Mouse (Mus musculus) midbrain, embryonic 13.5 days (tissue): ENCODE measurements around the gene Gab2. TPM values are rescaled to one million over a fixed set of nuclear protein-coding genes. Genes with fewer than 3 reads are reported as not detected.
A peak's percentile ranks its signal among the peaks of the same experiment; 100 is the strongest.

ENCODE experiments used
- ATAC-seq: fragments of 200-750 bp; cut with Nextera tagmentation; 2 replicates; pipeline ENCODE4 v1.8.0; 2017; ENCODE audit warnings: mild to moderate bottlenecking, moderate TSS enrichment, moderate library complexity
- H3K27ac ChIP-seq: fragments of 300-500 bp; sonication (generic); 2 replicates; pipeline ENCODE4 v1.5.1; 2015; ENCODE audit warnings: inconsistent platforms, mild to moderate bottlenecking, moderate library complexity
- H3K27me3 ChIP-seq: fragments of 300-500 bp; sonication (generic); 2 replicates; pipeline ENCODE4 v1.6.1; 2015; ENCODE audit warnings: mild to moderate bottlenecking, inconsistent platforms
- H3K36me3 ChIP-seq: fragments of 300-500 bp; sonication (generic); 2 replicates; pipeline ENCODE4 v1.6.1; 2015; ENCODE audit warnings: mild to moderate bottlenecking, inconsistent platforms
- H3K4me1 ChIP-seq: fragments of 300-500 bp; sonication (generic); replicated peaks from 2 replicates; pipeline ENCODE4 v1.6.1; 2015; ENCODE audit warnings: inconsistent platforms
- H3K4me2 ChIP-seq: fragments of 300-500 bp; sonication (generic); replicated peaks from 2 replicates; pipeline ENCODE4 v1.6.1; 2015; ENCODE audit warnings: moderate library complexity, mild to moderate bottlenecking, inconsistent platforms
- H3K4me3 ChIP-seq: fragments of 300-500 bp; sonication (generic); replicated peaks from 2 replicates; pipeline ENCODE4 v1.5.1; 2015; ENCODE audit warnings: mild to moderate bottlenecking, inconsistent platforms
- H3K9ac ChIP-seq: fragments of 300-500 bp; sonication (generic); replicated peaks from 2 replicates; pipeline ENCODE4 v1.6.1; 2015; ENCODE audit warnings: mild to moderate bottlenecking, inconsistent platforms
- H3K9me3 ChIP-seq: fragments of 300-500 bp; sonication (generic); 2 replicates; pipeline ENCODE4 v1.6.1; 2016; ENCODE audit warnings: mild to moderate bottlenecking, inconsistent platforms
- WGBS: fragments of 180-500 bp; shearing (Covaris S2); methylation state at CpG from one replicate; pipeline ENCODE4 v1.1.7; 2015; 5-methylcytosine and 5-hydroxymethylcytosine counted together
- polyA plus RNA-seq: library from polyadenylated mRNA; unstranded; fragments of >200 nt; fragmentation: Nextera tagmentation; extraction: Ambion mirVana; gene quantifications from 2 replicates; pipeline ENCODE4 v1.2.1, GENCODE M21; 2015

Gene Gab2
- polyA plus RNA-seq, 1 experiment from 2014 or later, result 17.9 TPM

DNA sequence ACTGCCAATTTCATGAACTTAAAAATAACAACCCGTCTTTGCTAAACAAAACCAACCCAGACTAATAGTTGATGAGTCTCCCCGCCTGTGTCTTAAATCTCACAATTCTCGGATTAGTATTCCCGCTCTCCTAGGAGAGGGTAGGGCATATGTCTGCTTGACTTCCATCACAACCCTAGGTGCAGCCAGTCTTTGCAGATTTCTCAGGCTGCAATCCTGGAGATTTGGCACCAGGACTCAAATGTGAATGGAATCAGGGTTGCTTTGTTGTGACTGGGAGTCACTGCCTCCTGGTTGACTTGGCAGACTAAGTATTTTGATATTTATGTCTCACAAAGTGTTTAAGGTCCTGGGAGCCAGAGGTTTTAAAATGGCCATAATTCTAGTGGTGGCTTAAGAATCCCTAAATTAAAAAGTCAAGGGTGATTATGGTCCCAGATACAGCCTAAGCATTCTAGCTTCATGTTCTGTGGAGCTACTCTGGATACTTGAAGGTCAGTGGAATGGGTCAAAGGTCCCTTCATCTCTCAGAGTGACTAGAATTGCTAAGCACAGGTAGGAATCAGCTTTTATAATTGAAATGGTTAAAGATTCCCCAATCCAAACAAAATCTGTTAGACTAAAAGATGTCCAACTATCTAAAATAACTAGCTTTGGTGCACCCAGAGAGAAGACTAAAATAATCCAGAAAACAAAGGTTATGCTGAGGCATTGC, 1.6 kb upstream of the Gab2 start:
- H3K27ac ChIP-seq, result no peak overlapping the region
- H3K36me3 ChIP-seq, result no peaks in the 10 kb centered on the region
- H3K27me3 ChIP-seq, result no peaks in the 10 kb centered on the region
- H3K9me3 ChIP-seq, result no peaks in the 10 kb centered on the region
- ATAC-seq, result no peak
- no peak overlapping the region for H3K4me3 ChIP-seq
- peaks cover 12% of the 10 kb centered on the region for H3K4me1 ChIP-seq
- no peak overlapping the region for H3K4me2 ChIP-seq
- no peak overlapping the region for H3K9ac ChIP-seq
- 74% methylated on average over 4 of the region's 4 CpGs for WGBS

DNA sequence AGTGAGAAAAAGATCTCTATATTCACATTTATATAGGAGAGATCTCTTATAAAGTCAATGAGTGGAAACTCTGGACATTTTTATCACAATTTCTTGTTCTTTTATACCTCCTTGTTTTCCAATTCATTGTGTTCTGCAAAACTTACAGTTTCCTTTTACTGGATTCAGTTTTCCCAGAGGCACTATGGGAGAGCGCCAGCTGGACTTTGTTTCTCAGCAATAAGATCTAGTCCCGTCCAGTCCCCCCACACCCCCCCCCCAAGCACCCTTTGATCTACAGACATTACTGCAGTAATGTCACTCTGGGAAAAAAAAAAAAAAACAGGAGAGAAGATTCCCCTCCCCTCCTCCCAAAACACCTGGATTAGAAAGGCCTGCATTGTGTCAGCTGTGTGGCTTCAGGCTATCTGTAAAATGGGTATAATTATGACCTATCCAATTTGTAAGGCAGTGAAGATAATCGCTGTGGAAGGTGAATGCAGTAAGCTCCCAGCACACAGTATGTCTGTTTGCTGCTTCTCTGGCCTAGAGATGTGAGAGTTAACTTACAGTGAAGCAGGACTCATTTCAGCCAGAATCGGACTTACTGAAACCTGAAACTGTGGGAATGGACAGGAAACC, 655 bp upstream of the Gab2 start:
- peak overlapping the region; percentile 96 for H3K9ac ChIP-seq
- peak overlapping the region; percentile 82 for H3K27ac ChIP-seq
- ATAC-seq, result no peak
- peak overlapping the region; percentile 76 for H3K4me2 ChIP-seq
- H3K4me1 ChIP-seq, result peaks cover 12% of the 10 kb centered on the region
- H3K27me3 ChIP-seq, result no peaks in the 10 kb centered on the region
- no peaks in the 10 kb centered on the region for H3K9me3 ChIP-seq
- 41% methylated on average over 4 of the region's 4 CpGs for WGBS
- H3K36me3 ChIP-seq, result no peaks in the 10 kb centered on the region
- peak overlapping the region; percentile 93 for H3K4me3 ChIP-seq

DNA sequence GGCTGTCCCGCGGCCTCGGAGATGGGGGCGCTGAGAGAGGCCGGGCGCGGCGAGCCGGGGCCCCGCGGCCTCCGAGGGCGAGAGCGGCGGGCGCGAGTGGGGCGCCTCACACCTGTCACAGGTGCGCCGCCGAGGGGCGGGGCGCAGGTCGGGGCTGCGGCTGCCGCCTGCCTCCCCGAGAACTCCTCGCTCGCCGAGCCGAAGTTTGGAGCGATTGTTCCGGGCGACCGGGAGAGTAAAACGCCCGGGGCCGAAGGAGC, 503 bp downstream of the Gab2 start:
- H3K27ac ChIP-seq, result peak overlapping the region; percentile 82
- H3K9ac ChIP-seq, result peak overlapping the region; percentile 96
- H3K4me1 ChIP-seq, result peaks cover 12% of the 10 kb centered on the region
- no peaks in the 10 kb centered on the region for H3K27me3 ChIP-seq
- H3K9me3 ChIP-seq, result no peaks in the 10 kb centered on the region
- no peaks in the 10 kb centered on the region for H3K36me3 ChIP-seq
- H3K4me3 ChIP-seq, result peak overlapping the region; percentile 93
- no peak for ATAC-seq
- H3K4me2 ChIP-seq, result peak overlapping the region; percentile 76
- under 1% methylated on average over 31 of the region's 38 CpGs for WGBS

DNA sequence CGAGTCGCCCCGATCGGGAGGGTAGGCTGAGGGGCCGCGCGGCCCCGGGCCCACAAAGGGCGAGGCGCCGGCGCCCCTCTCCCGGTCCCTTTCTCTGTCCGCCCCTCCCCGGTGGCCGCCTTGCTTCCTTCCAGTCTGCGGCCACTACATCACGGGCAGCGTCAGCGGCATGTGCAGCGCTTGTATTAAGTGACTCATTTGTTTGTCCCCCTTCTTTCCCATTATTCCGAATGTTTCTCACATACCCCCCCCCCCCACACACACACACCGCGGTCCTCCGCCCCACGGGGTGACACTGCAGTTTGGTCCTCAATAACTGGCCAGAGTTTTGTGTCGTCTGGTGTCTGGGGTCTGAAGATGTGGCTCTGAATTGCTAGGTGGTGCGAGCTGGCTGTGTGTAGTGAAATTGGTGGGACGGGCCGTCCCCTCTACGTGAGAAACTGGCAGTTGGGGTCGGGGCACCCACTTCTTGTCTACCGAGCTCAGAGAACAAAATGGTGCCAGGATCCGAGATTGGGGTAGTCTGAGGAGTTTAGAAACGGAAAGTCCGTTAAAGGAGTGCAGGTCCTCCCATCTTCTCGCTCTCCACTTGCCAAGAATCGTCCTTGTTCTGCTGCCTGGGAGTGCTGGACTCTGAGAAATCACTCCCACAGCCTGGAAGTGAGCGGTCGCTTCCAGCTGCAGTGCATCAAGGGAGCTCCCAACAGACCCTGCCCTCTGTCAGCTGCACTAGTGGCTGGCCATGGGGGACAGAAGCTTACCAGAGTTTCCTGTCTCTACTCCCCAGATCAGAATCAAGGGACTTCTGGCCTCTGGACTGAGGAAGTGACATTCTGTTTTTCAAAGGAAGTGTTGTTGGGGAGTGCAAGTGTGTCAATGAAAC, 1.1 kb downstream of the Gab2 start:
- under 1% methylated on average over 40 of the region's 40 CpGs for WGBS
- ATAC-seq, result peak; percentile 64
- H3K4me1 ChIP-seq, result peaks cover 12% of the 10 kb centered on the region

DNA sequence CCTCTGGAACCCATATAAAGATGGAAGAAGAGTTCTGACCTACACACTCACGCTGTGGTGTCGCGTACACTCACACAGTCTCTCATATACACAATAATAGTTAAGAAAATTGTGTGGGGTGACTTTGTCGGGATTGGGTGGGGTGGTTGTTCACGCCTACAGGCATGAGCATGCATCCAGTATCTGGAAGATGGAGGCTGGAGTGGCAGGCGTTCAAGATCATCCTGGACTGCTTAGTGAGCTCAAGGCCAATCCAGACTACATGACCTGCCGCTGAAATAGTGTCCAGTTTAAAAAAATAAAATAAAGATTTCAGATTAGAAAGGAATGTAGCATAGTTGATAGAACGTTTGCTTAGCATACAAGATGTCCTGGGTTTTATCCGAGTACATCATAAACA, 2.2 kb downstream of the Gab2 start:
- peak overlapping the region; percentile 76 for H3K4me2 ChIP-seq
- no peak for ATAC-seq
- no peak overlapping the region for H3K9ac ChIP-seq
- no peaks in the 10 kb centered on the region for H3K27me3 ChIP-seq
- no peak overlapping the region for H3K4me3 ChIP-seq
- H3K4me1 ChIP-seq, result peaks cover 12% of the 10 kb centered on the region
- 88% methylated on average over 9 of the region's 9 CpGs for WGBS
- no peaks in the 10 kb centered on the region for H3K36me3 ChIP-seq
- H3K27ac ChIP-seq, result no peak overlapping the region
- H3K9me3 ChIP-seq, result no peaks in the 10 kb centered on the region

More for the DNA sequence above, 1.1 kb downstream of the Gab2 start:
- peak overlapping the region; percentile 93 for H3K4me3 ChIP-seq
- peak overlapping the region; percentile 76 for H3K4me2 ChIP-seq
- no peaks in the 10 kb centered on the region for H3K27me3 ChIP-seq
- peak overlapping the region; percentile 96 for H3K9ac ChIP-seq
- H3K9me3 ChIP-seq, result no peaks in the 10 kb centered on the region
- H3K27ac ChIP-seq, result peak overlapping the region; percentile 82
- no peaks in the 10 kb centered on the region for H3K36me3 ChIP-seq

DNA sequence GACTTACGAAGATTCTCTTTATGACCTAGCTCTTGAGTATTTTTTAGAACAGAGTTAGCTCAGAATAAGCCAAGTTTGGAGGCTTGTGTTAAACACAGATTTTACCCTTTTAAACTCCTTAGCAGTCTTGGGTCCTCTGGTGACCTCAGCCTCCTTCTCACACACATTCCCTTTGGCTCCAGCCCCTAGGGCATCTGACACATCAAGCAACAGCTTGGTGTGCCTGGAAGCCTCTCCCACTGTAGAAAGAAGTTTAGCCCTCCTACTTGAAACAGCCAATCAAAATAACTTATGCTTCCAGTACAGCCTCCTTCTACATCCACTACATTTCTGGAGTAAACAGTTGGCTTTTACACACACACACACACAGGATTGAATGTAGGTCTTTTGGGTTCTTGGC, 2.8 kb downstream of the Gab2 start:
- H3K4me2 ChIP-seq, result no peak overlapping the region
- peaks cover 12% of the 10 kb centered on the region for H3K4me1 ChIP-seq
- H3K36me3 ChIP-seq, result no peaks in the 10 kb centered on the region
- no peaks in the 10 kb centered on the region for H3K9me3 ChIP-seq
- H3K9ac ChIP-seq, result no peak overlapping the region
- WGBS, result 100% methylated on average over 1 of the region's 1 CpGs
- ATAC-seq, result no peak
- H3K27ac ChIP-seq, result no peak overlapping the region
- H3K27me3 ChIP-seq, result no peaks in the 10 kb centered on the region
- H3K4me3 ChIP-seq, result no peak overlapping the region

DNA sequence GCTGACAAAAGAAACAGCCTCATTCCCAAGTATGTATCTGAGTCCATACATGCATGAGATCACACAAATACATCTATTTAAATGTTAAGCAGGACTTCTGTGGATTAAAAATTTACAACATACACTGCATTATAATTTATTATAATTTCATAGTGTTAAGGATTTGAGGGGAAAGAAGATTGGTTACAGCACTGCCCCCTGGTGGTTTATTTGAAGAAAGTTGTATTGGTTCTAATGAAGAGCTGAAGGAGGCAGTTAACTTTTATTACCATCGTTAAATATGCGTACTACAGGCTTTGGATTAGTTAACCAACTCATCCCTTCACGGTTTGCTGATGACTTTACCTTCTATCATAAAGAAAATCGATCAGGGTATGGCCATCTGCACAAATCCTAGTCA, 3.9 kb downstream of the Gab2 start:
- ATAC-seq, result no peak
- no peak overlapping the region for H3K27ac ChIP-seq
- 19% methylated on average over 4 of the region's 4 CpGs for WGBS
- H3K27me3 ChIP-seq, result no peaks in the 10 kb centered on the region
- H3K4me3 ChIP-seq, result no peak overlapping the region
- H3K9ac ChIP-seq, result no peak overlapping the region
- H3K4me1 ChIP-seq, result peaks cover 12% of the 10 kb centered on the region
- no peak overlapping the region for H3K4me2 ChIP-seq
- no peaks in the 10 kb centered on the region for H3K36me3 ChIP-seq
- H3K9me3 ChIP-seq, result no peaks in the 10 kb centered on the region

DNA sequence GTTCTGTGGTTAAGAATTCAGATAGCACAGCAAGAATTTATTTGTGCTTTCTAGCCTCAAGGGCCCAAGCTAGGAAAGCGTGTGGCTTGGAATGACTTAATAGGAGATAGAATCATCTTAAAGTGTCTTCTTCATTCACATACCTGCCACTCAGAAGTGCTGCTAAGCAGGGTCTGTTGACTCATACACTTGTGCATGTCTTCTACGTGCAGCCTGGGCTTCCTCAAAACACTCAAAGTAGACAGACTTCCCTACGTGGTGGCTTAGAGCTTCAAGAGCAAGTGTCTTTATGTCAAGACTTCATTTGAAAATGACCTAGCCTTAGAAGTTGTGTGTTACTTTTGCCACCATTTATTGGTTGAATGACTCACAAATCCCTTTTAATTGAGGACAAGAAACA, 12.9 kb downstream of the Gab2 start:
- Histone ChIP-seq H3K27me3 (no peaks in the 10 kb centered on the region), H3K9ac (no peak overlapping the region), H3K4me2 (no peak overlapping the region), H3K9me3 (no peaks in the 10 kb centered on the region), H3K4me1 (no peaks in the 10 kb centered on the region), H3K4me3 (no peak overlapping the region), H3K36me3 (no peaks in the 10 kb centered on the region), H3K27ac (no peak overlapping the region)
- WGBS, result 84% methylated on average over 3 of the region's 3 CpGs
- no peak for ATAC-seq

DNA sequence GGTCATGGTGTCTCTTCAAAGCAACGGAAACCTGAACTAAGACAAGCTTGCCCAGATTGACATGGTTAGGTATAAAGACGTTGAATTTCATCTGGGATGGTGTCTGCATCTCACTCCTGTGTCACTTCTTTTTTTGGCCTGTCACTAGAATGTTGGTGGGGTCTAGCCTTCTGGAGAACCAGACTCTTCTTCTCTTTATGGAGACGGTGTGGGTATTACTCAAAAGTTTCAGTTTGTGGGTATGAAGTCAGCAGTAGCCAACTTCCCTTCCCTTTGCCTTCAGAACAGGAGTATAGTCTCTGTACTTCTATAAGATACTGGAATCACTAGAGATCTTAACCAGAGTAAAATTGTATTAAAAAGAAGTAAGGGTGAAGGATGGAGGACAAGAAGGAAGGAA, 26.7 kb downstream of the Gab2 start:
- no peaks in the 10 kb centered on the region for H3K27me3 ChIP-seq
- no peak for ATAC-seq
- H3K4me2 ChIP-seq, result no peak overlapping the region
- H3K4me3 ChIP-seq, result no peak overlapping the region
- no peaks in the 10 kb centered on the region for H3K9me3 ChIP-seq
- H3K27ac ChIP-seq, result no peak overlapping the region
- no peaks in the 10 kb centered on the region for H3K4me1 ChIP-seq
- 93% methylated on average over 3 of the region's 3 CpGs for WGBS
- no peaks in the 10 kb centered on the region for H3K36me3 ChIP-seq
- no peak overlapping the region for H3K9ac ChIP-seq

DNA sequence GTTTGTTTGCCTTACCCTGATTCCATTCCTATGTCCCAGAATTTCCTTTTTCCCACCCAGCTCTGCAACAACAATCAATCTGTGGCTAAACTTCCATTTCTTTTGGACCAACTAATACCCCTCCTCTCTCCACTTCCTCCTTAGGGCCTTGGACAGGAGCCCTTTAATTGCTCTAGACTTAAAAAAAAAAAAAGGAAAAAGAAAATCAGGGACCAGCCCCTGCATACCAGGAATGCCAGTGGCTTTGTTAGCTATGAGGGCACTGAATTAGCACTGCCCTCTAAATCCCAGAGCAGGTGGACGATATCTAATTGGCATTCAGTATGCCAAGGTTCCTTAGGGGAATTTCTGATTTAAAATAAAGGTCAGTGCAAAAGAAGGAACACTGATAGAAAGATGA, 47.6 kb downstream of the Gab2 start:
- Histone ChIP-seq H3K36me3 (no peaks in the 10 kb centered on the region), H3K27me3 (no peaks in the 10 kb centered on the region), H3K4me2 (no peak overlapping the region), H3K9ac (no peak overlapping the region), H3K4me1 (no peaks in the 10 kb centered on the region), H3K27ac (no peak overlapping the region), H3K9me3 (no peaks in the 10 kb centered on the region), H3K4me3 (no peak overlapping the region)
- ATAC-seq, result no peak
- 18% methylated on average over 1 of the region's 1 CpGs for WGBS

DNA sequence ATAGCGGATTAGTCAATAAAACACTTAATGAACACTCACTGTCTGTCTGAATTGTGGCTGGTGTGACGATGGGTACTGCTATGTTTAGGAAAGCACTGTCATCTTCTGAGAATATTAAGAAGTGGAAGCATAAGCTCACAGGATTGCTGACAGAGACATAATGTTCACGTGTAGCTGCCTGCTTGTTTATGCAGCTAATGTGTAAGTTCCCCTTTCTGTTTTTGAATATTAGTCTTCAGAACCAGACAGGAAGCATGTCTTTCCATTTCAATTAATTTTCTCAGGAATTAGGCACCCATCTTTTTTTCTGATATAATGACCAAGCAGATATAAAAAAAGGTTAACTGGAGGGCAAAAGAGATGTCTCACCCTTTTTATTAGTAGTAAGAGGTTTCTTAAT, 55.1 kb downstream of the Gab2 start:
- peaks cover 5% of the 10 kb centered on the region for H3K9me3 ChIP-seq
- no peaks in the 10 kb centered on the region for H3K27me3 ChIP-seq
- WGBS, result 76% methylated on average over 3 of the region's 3 CpGs
- no peak overlapping the region for H3K9ac ChIP-seq
- H3K4me2 ChIP-seq, result no peak overlapping the region
- H3K27ac ChIP-seq, result no peak overlapping the region
- no peaks in the 10 kb centered on the region for H3K4me1 ChIP-seq
- H3K4me3 ChIP-seq, result no peak overlapping the region
- no peaks in the 10 kb centered on the region for H3K36me3 ChIP-seq
- ATAC-seq, result no peak

DNA sequence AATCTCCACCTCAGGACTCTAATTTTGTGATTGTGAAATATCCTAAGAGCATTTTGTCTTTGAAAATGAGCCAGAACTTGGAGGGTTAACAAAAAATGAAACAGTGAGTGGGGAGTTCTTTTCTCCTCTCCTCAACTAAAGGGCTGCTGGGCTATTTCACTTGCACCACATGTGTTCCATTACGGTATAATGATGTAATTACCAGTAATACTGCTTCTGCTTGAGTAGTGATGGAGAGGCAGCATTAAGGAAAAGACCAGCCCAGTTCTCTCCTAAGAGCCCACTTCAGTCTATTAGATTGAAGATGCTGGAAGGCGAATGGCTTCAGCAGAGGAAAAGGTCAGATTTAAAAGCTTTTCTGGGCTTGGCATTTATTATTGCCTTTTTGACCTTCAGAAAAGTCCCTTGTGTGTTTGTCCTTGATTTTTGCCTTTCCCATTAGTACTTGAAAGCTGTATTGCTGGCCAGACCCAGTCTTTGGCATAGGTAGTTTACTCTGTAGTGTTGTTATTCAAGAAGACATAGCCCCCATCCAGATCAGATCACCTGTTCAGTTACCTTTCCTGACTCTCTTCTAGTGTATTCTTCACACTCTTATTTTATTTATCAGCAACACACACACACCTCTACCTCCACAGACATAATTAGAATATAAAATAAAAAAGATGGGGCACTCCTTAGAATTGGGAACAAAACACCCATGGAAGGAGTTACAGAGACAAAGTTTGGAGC, 69.9 kb downstream of the Gab2 start:
- 0 out of 2 replicates have a peak, but pooled peaks cover 6% of the 10 kb centered on the region for H3K4me1 ChIP-seq
- 51% methylated on average over 2 of the region's 2 CpGs for WGBS
- 0 out of 2 replicates have a peak, but pooled peaks have one; percentile 50 for ATAC-seq
- H3K4me3 ChIP-seq, result no peak overlapping the region
- H3K9ac ChIP-seq, result no peak overlapping the region
- H3K27me3 ChIP-seq, result no peaks in the 10 kb centered on the region
- no peaks in the 10 kb centered on the region for H3K9me3 ChIP-seq
- no peak overlapping the region for H3K27ac ChIP-seq
- H3K36me3 ChIP-seq, result no peaks in the 10 kb centered on the region
- no peak overlapping the region for H3K4me2 ChIP-seq
